Mouse (Mus musculus): ENCODE data around the gene Lix1l.

DNA sequence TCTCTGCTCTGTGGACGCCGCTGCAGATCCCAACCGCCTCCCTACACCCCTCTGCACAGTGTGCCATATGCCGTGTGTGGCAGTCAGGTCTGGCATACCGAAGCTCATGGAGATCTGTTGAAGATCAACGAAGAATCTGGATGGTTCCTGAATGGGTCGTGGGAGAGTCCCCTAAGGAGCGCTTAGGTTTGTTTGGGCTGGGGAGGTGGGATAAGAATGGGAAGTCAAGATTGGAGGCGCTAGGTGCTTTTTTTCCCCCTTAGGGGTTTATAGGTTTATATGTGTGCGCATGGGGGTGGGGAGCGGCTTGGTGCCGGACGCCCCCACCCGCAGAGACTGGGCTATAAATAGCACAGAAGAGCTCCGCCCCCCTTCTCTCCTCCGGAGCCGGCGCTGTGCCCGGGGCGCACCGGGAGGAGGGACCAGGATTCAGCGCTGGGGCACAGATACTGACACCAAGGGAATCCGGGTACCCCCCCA, 4.7 kb upstream of the Lix1l start, which contains the start of gene Ankrd34a:
- TF ChIP-seq CTCF (IDR thresholded peaks at IDR 0.05; ENCODE audit: low read depth, low read length) (no peak), POLR2A (IDR thresholded peaks at IDR 0.05; ENCODE audit: extremely low read depth, insufficient read depth, low read length) (no peak)

Measured in liver, adult 2 months (tissue).